Mouse (Mus musculus) liver, embryonic 15.5 days (tissue): Measurements from ENCODE around the gene Uqcrh. TPM values are rescaled to one million over a fixed set of nuclear protein-coding genes. Genes with fewer than 3 reads are reported as not detected.

Experiments used
- ATAC-seq: fragments of 200-750 bp; cut with Nextera tagmentation; 2 replicates; pipeline ENCODE4 v1.8.0; 2017; ENCODE audit warnings: moderate number of reproducible peaks, mild to moderate bottlenecking, moderate library complexity; ENCODE audit not compliant: insufficient read depth
- H3K27ac ChIP-seq: fragments of 300-500 bp; sonication (generic); replicated peaks from 2 replicates; pipeline ENCODE4 v1.5.1; 2015; ENCODE audit warnings: mild to moderate bottlenecking, inconsistent platforms
- H3K27me3 ChIP-seq: fragments of 300-500 bp; sonication (generic); 2 replicates; pipeline ENCODE4 v1.6.1; 2015; ENCODE audit warnings: mild to moderate bottlenecking, inconsistent platforms
- H3K36me3 ChIP-seq: fragments of 300-500 bp; sonication (generic); replicated peaks from 2 replicates; pipeline ENCODE4 v1.6.1; 2015; ENCODE audit warnings: moderate library complexity, mild to moderate bottlenecking, inconsistent platforms
- H3K4me1 ChIP-seq: fragments of 300-500 bp; sonication (generic); replicated peaks from 2 replicates; pipeline ENCODE4 v1.6.1; 2015; ENCODE audit warnings: inconsistent platforms
- H3K4me2 ChIP-seq: fragments of 300-500 bp; sonication (generic); 2 replicates; pipeline ENCODE4 v1.6.1; 2015; ENCODE audit warnings: moderate library complexity, mild to moderate bottlenecking, inconsistent platforms
- H3K4me3 ChIP-seq: fragments of 300-500 bp; sonication (generic); replicated peaks from 2 replicates; pipeline ENCODE4 v1.5.1; 2015; ENCODE audit warnings: mild to moderate bottlenecking, inconsistent platforms
- H3K9ac ChIP-seq: fragments of 300-500 bp; sonication (generic); 2 replicates; pipeline ENCODE4 v1.6.1; 2015; ENCODE audit warnings: moderate library complexity, mild to moderate bottlenecking, inconsistent platforms
- H3K9me3 ChIP-seq: fragments of 300-500 bp; sonication (generic); replicated peaks from 2 replicates; pipeline ENCODE4 v1.6.1; 2016; ENCODE audit warnings: inconsistent platforms
- WGBS: fragments of 180-500 bp; shearing (Covaris S2); methylation state at CpG from one replicate; pipeline ENCODE4 v1.1.7; 2015; ENCODE audit warnings: mixed read lengths; ENCODE audit not compliant: insufficient replicate concordance; 5-methylcytosine and 5-hydroxymethylcytosine counted together
- polyA plus RNA-seq: library from polyadenylated mRNA; unstranded; fragments of >200 nt; fragmentation: Nextera tagmentation; extraction: Ambion mirVana; gene quantifications from 2 replicates; pipeline ENCODE4 v1.2.1, GENCODE M21; 2015

The Uqcrh gene
- polyA plus RNA-seq: 303 and 305 TPM in 2 replicates

DNA sequence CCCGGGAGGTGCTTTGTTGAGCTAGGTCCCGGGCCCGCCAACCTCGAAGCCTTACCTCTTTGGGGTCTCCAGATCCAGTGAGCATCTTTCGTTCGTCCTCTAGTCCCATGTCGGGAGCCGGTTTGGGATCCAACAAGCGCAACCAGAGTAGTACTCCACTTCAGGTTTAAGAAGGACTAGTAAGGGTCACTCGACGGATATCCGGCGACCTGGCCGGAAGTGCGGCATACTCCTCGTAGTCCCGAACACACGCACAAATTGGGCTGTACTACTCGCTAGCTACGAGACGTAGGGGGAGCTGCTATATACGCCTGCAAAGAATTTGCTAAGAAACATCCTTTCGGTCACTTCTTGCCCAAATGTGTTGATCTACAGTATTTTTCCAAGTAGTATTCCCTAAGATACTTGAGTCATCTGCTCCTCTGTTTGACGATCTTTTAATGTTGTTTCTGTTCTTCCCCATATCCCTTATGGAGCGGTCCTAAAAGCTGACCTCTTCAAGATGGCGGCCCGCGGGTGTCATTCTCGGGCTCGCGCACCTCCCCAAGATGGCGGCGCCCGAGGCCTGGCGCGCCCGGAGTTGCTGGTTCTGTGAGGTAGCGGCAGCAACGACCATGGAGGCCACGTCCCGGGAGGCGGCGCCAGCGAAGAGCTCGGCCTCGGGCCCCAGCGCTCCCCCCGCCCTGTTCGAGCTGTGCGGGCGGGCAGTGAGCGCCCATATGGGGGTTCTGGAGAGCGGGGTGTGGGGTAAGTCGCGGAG lies at the start of gene Uqcrh, which contains the start of gene Lrrc41:
Gene Uqcrh (minus strand): TSS at position 211 of the 760 bp plus-strand sequence.
Gene Lrrc41 (plus strand): TSS at position 409 of the 760 bp plus-strand sequence.
- under 1% methylated on average over 55 of the region's 55 CpGs for WGBS
- Histone ChIP-seq H3K4me2 (peak within 1 kb of the TSS; percentile 85), H3K9ac (peak within 1 kb of the TSS; percentile 92), H3K9me3 (no peaks in the 10 kb centered on the region), H3K4me3 (peak within 1 kb of the TSS; percentile 82), H3K4me1 (peaks cover 39% of the 10 kb centered on the region), H3K27me3 (no peaks in the 10 kb centered on the region), H3K36me3 (peaks cover 18% of the 10 kb centered on the region), H3K27ac (peak within 1 kb of the TSS; percentile 95)
- ATAC-seq: peak; percentile 88

DNA sequence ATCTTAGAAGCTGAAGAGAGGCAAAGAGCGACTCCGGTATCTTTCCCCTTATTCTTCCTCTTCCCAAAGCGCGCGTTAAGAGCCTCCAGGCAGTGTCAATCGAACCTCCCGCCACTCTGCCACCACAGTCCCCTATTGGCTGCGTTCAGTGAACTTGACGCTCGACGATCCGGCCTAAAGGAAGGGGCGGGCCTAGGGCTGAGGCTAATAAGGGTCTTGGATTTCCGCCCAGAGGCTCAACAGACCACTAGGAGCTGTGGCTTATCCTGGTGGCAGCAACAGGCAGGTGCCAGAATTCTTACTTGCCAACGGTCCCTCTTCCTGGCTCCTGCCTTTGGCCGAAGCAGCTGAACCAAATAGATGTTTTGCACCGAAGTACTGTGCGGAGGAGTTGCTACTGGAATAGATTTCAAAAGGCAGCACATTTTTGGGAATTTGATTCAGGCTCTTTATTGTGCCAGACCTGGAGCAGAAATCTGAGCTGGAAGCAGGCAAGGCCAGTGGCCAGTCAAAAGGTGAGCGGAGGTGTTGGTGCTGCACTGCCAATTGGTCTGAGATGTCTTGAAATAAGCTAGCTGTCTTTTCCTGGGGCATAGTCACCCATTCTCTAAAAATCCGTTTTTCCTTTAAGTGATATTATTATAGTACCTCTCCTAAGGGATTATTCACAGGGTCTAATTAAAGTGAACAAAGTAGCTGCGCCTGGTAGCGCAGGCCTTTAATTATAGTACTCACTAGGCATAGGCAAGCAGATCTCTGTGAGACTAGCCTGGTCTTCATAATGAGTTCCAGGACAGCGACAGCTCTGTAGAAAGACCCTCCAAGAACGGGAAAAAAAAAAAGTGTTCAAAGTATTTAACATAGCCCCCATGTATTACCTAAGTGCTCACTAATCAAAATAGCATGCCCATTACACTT lies 49.0 kb upstream of the Uqcrh start, which contains the start of the genes Rad54l and Pomgnt1:
Gene Rad54l (minus strand): TSS at position 89 of the 918 bp plus-strand sequence.
Gene Pomgnt1 (plus strand): TSS at position 239 of the 918 bp plus-strand sequence.
- Histone ChIP-seq H3K9me3 (no peaks in the 10 kb centered on the region), H3K4me2 (peak within 1 kb of the TSS; percentile 83), H3K4me1 (peaks cover 45% of the 10 kb centered on the region), H3K9ac (peak within 1 kb of the TSS; percentile 74), H3K36me3 (peaks cover 16% of the 10 kb centered on the region), H3K27ac (peak within 1 kb of the TSS; percentile 83), H3K27me3 (no peaks in the 10 kb centered on the region), H3K4me3 (peak within 1 kb of the TSS; percentile 77)
- ATAC-seq: peak; percentile 95
- WGBS: 4% methylated on average over 24 of the region's 24 CpGs

DNA sequence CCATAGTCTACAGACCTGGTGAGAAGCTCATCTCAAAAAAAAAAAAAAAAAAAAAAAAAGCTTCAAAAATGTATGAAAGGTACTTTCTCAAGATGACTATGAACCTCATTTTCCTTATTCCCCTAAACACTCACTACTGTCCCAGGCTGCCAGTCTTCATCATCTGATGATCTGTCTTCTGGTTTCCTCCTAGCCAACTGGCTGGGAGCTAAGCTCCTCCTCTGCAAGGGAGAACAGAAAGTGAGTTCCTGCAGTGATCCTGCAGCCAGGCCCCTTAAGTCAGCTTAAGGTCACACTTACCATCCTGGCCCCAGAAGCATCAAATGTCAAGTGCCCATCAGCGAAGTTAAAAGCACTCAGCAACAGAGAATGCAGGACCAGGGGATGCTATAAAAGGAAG lies 47.9 kb upstream of the Uqcrh start:
- peak overlapping the region; percentile 83 for H3K4me2 ChIP-seq
- H3K9me3 ChIP-seq: no peaks in the 10 kb centered on the region
- H3K9ac ChIP-seq: peak overlapping the region; percentile 74
- peak overlapping the region; percentile 77 for H3K4me3 ChIP-seq
- H3K36me3 ChIP-seq: peaks cover 17% of the 10 kb centered on the region
- ATAC-seq: 0 out of 2 replicates have a peak, but pooled peaks have one; percentile 29
- H3K4me1 ChIP-seq: peaks cover 45% of the 10 kb centered on the region
- peak overlapping the region; percentile 83 for H3K27ac ChIP-seq
- 5% methylated on average over 1 of the region's 1 CpGs for whole genome bisulfite sequencing
- no peaks in the 10 kb centered on the region for H3K27me3 ChIP-seq

DNA sequence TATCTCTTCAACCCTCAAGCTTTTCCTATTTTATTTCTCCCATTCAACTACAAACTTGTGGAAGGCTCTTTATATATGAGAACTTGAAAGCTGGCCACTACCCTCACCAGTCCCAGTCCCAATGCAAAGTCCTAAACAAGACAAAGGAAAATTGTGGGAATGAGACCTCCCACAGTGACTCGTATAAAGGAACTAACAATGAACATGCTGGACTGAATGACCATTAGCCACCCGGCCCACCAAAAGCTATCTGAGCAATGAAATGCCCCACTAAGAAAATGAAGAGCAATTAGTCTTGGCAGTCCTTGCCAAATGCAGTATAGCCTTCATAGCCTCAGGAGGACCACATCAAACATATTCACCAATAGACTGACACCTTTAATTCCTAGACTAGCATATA lies 36.6 kb upstream of the Uqcrh start:
- H3K4me2 ChIP-seq: no peak overlapping the region

DNA sequence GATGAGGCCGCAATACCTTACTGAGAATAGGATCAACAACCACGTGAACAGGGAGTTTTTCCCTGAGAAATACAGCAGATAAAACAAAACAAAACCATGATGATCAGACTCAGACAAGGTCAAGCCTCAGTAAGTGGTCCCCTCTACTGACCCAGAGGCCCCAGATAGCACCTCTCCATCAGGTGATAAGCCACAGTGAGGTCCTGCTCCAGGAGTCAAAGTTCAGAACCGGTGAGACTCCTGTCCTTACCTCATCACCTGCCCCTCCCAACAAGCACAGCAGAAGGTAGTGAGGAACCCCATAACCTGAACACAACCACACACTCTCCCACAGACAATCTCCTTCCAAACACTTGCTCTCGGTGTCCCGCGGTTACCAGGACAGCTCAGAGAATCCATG lies 35.8 kb upstream of the Uqcrh start:
- H3K27ac ChIP-seq: no peak overlapping the region
- H3K4me3 ChIP-seq: no peak overlapping the region
- peaks cover 73% of the 10 kb centered on the region for H3K36me3 ChIP-seq
- H3K9ac ChIP-seq: no peak overlapping the region
- 80% methylated on average over 6 of the region's 6 CpGs for WGBS
- no peak overlapping the region for H3K4me2 ChIP-seq
- no peak for ATAC-seq
- no peaks in the 10 kb centered on the region for H3K9me3 ChIP-seq
- no peaks in the 10 kb centered on the region for H3K27me3 ChIP-seq
- no peaks in the 10 kb centered on the region for H3K4me1 ChIP-seq

More for the DNA sequence above, 36.6 kb upstream of the Uqcrh start:
- Histone ChIP-seq H3K27me3 (no peaks in the 10 kb centered on the region), H3K9me3 (no peaks in the 10 kb centered on the region), H3K4me1 (no peaks in the 10 kb centered on the region), H3K36me3 (peaks cover 73% of the 10 kb centered on the region), H3K4me3 (no peak overlapping the region), H3K27ac (no peak overlapping the region), H3K9ac (no peak overlapping the region)
- no peak for ATAC-seq
- WGBS: 87% methylated on average over 2 of the region's 2 CpGs

DNA sequence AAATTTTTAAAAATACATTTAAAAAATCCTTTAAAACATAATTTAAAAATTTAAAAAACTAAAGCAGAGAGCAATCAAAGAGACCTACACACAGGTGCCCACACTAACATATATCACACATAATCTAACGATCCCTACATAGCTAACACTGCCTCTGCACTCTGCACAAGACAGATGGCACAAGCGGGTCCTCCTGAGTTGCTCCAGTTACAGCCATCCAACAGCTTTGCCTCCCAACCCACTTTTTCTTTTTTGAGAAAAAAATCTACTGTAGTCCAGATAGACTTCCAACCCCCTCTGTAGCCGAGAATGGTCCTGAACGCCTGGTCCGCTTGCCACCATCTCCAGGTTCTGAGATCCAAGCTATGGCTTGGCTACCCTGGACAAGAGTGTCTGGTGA lies 30.4 kb upstream of the Uqcrh start:
- Histone ChIP-seq H3K36me3 (peaks cover 92% of the 10 kb centered on the region), H3K27ac (no peak overlapping the region), H3K4me1 (peaks cover 21% of the 10 kb centered on the region), H3K9me3 (no peaks in the 10 kb centered on the region), H3K4me2 (no peak overlapping the region), H3K27me3 (no peaks in the 10 kb centered on the region), H3K4me3 (no peak overlapping the region), H3K9ac (no peak overlapping the region)
- 79% methylated on average over 5 of the region's 5 CpGs for WGBS
- ATAC-seq: no peak

DNA sequence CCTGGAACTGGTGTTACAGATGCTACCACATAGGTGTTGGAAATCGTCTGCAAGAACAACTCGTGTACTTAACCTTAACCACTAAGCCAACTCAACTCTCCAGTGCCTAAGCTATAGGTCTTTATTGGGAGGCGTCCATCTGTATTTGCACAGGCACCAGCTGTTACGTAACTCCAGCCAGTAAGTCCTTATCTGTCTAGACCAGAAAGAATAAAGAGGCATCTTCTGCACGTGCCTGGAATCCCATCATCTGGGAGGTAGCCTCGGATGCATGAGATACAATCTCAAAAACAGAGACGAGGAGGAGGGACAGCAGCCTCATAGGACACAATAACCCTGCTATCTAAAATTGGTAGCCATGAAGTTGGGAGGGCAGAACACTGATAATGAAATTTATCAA lies 26.1 kb upstream of the Uqcrh start:
- H3K4me1 ChIP-seq: peaks cover 28% of the 10 kb centered on the region
- H3K9ac ChIP-seq: no peak overlapping the region
- ATAC-seq: peak; percentile 81
- H3K36me3 ChIP-seq: peaks cover 100% of the 10 kb centered on the region
- no peaks in the 10 kb centered on the region for H3K27me3 ChIP-seq
- peak overlapping the region; percentile 9; the same call in 1 of the 2 replicates for H3K4me2 ChIP-seq
- no peak overlapping the region for H3K4me3 ChIP-seq
- H3K9me3 ChIP-seq: no peaks in the 10 kb centered on the region
- WGBS: 14% methylated on average over 7 of the region's 7 CpGs
- H3K27ac ChIP-seq: peak overlapping the region; percentile 73

DNA sequence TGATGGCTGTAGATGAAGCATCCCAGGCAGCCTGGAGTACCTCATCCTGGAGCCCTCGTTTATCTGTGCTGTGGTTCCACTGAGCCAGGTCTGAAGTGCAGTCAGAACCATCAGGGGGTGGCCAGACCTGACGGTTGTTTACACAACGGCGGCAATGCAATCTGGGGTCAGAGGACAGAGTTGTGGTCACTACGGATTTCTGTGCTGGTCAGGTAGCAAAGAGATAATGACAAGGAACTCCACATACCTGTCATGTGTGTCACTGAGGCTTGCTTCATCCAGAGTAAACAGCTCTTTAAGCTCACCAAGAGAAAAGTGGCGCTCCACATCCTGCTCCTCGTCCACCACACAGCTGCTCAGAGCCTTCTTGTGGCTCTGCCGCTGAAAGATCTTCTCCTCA lies 22.3 kb upstream of the Uqcrh start:
- Histone ChIP-seq H3K4me3 (no peak overlapping the region), H3K27ac (peak overlapping the region; percentile 63), H3K36me3 (peaks cover 98% of the 10 kb centered on the region), H3K4me2 (no peak overlapping the region), H3K4me1 (peaks cover 26% of the 10 kb centered on the region), H3K9me3 (no peaks in the 10 kb centered on the region), H3K27me3 (no peaks in the 10 kb centered on the region), H3K9ac (no peak overlapping the region)
- peak; percentile 38 for ATAC-seq
- 76% methylated on average over 8 of the region's 8 CpGs for WGBS

DNA sequence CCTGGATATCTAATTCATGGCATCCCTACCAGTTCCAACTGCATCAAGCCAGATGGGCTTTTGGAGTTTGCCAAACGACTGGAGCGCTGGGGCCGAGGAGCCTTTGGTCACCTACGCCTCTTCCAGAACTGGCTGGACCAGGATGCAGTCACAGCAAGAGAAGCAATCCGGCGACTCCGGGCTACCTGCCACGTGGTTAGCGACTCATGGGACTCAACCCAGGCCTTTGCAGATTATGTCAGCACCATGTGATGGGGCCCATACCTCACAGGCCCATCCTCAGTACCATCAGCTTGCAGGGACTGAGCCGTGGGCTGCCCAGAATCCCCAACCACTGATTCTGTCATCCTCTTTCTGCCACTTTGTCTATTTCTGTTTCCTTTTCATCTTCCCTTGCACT lies 21.4 kb upstream of the Uqcrh start:
- H3K9me3 ChIP-seq: no peaks in the 10 kb centered on the region
- no peak overlapping the region for H3K27ac ChIP-seq
- H3K4me2 ChIP-seq: no peak overlapping the region
- no peak overlapping the region for H3K4me3 ChIP-seq
- H3K36me3 ChIP-seq: peaks cover 98% of the 10 kb centered on the region
- 82% methylated on average over 10 of the region's 10 CpGs for WGBS
- no peak overlapping the region for H3K9ac ChIP-seq
- ATAC-seq: no peak
- H3K27me3 ChIP-seq: no peaks in the 10 kb centered on the region
- H3K4me1 ChIP-seq: peaks cover 17% of the 10 kb centered on the region

DNA sequence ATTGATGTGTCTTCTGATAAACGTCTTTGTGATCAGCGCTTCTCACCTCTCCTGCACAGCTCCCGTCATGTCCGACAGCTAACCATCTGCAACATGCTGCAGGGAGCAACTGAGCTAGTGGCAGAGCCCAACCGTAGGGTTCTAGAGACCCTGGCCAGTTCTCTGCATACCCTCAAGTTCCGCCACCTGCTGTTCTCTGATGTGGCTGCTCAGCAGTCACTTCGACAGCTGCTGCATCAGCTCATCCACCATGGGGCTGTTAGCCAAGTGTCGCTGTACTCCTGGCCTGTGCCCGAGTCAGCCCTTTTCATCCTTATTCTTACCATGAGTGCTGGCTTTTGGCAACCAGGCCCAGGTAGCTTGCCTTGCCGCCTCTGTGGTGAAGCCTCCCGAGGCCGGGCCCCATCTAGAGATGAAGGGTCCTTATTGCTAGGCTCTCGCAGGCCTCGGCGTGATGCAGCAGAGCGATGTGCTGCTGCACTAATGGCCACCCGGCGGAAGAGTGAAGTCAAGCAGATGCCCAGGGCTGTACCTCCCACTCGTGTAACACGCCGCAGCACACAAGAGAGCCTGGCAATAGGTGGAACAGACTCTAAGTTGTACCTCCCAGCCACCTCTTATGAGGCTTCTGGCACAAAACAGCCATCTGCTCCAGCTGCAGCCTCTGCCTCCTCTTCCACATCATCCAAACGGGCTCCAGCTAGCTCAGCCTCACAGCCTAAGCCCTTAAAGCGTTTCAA lies 13.8 kb upstream of the Uqcrh start:
- Histone ChIP-seq H3K4me3 (no peak overlapping the region), H3K9me3 (no peaks in the 10 kb centered on the region), H3K4me1 (no peaks in the 10 kb centered on the region), H3K9ac (no peak overlapping the region), H3K27ac (no peak overlapping the region), H3K27me3 (no peaks in the 10 kb centered on the region), H3K36me3 (peaks cover 78% of the 10 kb centered on the region), H3K4me2 (no peak overlapping the region)
- 87% methylated on average over 23 of the region's 23 CpGs for WGBS
- no peak for ATAC-seq
